Mouse (Mus musculus) Muller cell, postnatal 12 days (primary cell): ENCODE measurements around the gene Trim65.
"Not testable (repeated sequence)": the region's sequence is repeated elsewhere in the genome, so short reads cannot be mapped to it uniquely, and the experiment has no call there.

Experiments used
- DNase-seq: peaks from one replicate; pipeline ENCODE4 v3.0.0-alpha.2; 2015; ENCODE audit errors: inconsistent ontology term

Gene Trim65

DNA sequence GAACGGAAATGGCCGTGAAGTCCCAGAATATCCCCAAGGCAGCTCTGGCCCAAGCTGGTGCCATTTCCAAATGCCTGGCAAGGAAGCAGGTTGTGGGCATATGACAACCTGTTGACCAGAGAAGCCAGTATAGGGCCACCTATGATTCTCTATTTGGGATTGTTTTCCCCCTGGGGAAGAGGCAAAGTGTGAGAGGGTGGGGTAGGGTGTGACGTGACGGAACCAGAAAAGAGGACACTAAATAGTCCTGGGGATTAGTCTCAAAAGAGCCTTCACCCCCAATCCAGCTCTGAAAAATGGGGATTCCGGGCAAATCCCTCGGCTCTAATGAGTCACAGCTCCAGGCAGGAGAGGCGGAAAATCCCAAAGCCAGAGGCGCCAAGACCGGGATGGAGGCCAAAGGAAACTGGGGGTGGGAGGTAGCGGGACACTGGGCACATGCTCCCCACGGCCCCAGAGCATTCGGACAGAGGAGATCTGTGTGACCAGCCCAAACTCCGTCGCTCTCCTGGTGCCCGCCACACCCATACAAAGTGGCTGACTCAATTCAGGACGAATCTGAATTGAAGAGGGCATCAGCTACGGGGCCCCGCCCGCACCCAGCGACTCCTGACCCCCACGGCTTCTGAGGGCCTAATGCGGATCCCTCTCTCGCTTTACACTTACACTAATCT is 22.3 kb downstream of the Trim65 start:
- DNase-seq = peak; percentile 93

DNA sequence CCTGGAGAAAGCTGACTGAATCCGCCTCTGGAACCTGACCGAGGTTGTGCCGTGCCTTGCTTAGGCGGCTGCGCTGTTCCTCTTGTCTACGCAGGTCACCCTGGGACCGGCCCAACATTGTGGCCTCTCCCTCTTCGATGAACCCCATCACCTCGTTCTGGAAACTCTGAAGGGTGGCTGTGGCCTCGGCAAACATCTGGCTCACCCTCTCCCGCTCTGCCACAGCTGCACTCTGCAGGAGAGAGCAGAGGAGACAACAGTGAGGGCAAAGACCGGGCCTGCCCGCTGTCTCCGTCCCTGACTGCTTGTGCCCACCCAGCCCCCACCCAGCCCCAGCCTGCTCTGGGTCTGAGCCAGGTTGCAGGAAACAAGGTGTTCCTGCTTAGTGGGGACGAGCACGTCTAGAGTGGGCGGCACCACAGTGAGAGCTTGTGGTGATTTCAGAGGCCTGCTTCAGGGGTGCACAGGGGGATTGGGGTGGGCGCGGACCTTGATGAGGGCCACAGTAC is 23.1 kb downstream of the Trim65 start:
- DNase-seq = no peak

GRCm38 (mm10) chr11:116106963-116107776 is 23.8 kb downstream of the Trim65 start:
- DNase-seq = no peak

- DNase-seq = no peak
Measured at GRCm38 (mm10) chr11:116106154-116106962, 24.6 kb downstream of the Trim65 start.

- no peak for DNase-seq
Measured at GRCm38 (mm10) chr11:116105065-116105464, 25.9 kb downstream of the Trim65 start.

DNA sequence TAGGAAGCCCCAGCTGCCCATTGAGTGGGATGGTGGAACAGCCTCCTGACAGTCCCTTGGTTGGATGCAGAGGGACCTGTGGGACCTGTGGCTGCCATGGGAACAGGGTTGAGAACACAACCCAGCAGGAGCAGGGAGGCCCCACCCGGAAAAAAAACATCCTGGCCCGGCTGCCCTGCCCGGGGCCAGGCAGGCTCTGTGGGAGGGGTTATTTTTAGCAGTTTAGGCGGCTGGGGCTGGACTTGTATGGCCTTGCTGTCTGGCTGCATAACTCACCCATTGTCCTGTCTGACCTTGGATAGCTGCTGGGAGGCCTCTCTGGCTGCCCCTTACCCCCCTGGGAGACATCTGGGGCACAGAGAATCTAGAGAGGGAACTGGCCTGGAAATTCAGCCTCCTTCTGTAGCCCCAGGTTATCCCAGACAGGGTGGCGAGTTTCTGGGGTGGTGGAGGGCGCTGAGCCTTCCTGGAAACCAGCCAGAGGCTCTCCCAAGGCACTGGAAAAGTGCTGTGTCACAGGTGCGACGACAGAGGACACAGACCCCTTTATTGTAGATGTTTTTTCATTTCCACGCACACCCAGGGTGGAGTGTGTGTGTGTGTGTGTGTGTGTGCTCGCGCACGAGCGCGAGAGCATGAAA is 26.8 kb downstream of the Trim65 start:
- DNase-seq = peak; percentile 86

DNA sequence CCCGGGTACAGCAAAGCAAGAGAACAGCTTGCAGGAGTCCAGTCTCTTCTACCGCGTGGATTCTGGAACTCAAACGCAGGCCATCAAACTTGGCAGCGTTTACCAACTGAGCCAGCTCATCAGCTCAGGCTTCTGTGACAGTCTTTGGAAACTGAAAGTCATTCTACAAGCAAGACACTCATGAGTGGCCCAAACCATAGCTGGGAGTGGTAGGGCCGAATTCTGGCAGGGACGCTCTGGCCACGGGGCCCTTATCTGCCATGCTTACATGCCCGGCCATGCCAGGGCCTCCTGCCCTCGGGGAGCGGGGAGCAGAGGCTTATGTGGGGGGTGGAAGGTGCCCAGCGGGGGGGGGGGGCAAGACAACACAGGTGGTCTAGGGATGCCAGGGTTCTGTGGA is 27.4 kb downstream of the Trim65 start:
- DNase-seq = peak; percentile 48

GRCm38 (mm10) chr11:116102472-116102871 is 28.5 kb downstream of the Trim65 start:
- no peak for DNase-seq

DNA sequence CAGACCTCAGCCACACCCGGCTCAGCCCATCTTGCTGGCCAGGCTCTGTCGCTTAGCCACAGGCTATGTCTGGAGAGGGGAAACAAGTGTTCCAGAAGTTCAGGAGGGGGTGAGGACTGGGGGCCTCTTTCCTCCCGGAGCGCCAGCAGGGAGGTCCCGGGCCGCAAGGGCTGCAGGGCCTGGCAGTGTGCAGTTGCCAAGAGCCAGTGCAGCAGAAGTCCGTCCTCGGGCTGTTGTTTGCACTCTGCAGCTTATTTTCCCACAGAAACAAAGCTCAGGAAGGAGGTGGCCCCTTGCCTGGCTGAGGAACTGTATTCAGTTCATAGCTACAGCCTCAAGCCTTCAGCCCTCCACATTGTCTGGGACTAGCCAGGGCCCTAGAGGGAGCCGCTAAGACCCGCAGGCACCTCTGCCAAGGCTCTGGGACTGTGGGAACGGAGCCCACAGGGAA is 29.0 kb downstream of the Trim65 start:
- peak; percentile 28 for DNase-seq

GRCm38 (mm10) chr11:116100839-116101238 is 30.1 kb downstream of the Trim65 start:
- no peak for DNase-seq

- DNase-seq = no peak
Measured at GRCm38 (mm10) chr11:116100385-116100784, 30.5 kb downstream of the Trim65 start.

DNA sequence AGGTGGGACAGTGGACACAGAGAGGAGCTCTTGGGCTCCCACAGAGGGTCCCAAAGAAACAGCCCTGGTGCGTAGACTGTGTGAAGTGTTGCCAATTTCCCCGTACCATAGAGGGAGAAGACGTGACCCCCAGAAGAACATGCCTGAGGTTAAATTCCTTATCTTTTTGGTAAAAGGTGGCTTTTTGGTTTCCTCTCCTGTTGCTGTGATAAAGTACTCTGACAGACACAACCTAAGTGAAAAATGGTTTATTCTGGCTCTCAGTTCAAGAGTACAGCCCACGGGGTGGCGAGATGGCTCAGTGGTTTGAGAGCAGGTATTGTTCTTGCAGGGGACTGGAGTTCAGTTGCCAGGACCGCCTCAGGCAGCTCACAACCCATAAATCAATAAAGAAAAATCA is 31.5 kb downstream of the Trim65 start:
- no peak for DNase-seq

GRCm38 (mm10) chr11:116098711-116099460 is 32.0 kb downstream of the Trim65 start:
- no peak for DNase-seq

GRCm38 (mm10) chr11:116096213-116097108 is 34.5 kb downstream of the Trim65 start:
- no peak for DNase-seq

DNA sequence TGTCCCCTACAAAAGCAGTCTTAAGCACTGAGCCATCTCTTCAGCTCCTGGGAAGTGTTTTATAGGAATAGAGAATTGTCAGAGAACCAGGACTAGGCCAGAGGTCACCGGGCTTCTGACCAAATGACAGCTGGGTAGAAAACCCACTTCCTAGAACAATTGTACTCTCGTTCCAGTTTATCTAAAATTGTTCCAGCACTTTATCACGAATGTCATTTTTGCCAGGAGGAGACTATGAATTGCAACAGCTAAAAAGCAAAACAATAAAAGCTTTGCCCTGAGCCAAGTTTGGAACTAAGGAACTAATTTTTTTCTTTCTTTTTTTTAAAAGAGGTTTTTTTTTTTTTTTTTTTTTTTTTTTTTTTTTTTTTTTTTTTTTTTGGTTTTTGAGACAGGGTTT is 35.4 kb downstream of the Trim65 start:
- DNase-seq = no peak

DNA sequence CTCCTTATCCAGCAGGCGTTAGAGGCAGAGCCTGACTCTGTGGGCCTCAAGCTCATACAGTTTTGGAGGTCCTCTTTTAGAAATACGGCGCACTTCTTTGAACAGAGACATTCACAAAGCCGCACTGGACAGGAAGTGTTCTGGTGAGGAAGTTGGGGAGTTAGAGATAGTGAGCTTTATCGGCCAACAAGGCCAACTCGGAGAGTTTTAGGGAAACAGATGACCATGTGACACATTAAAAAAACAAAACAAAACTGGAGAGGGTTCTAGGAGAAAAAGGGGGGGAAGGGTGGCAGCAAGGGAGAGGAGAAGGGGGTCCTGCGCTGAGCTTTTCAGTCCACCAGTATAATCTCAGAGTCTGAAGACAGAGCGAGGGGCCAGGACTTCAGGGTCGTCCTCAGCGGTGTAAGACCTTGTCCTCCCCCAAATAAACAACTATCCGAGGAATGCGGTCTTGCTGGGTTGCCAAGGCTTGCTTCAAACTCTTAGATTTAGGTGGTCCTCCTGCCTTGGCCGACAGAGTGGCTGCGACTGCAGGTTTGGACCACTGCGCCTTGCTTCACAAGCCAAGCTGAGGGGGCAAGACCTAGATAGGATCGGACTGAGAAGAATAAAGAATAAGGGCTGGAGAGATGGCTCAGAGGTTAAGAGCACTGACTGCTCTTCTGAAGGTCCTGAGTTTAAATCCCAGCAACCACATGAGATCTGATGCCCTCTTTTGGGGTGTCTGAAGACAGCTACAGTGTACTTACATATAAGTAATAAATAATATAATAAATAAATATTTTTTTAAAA is 37.0 kb downstream of the Trim65 start:
- no peak for DNase-seq

DNA sequence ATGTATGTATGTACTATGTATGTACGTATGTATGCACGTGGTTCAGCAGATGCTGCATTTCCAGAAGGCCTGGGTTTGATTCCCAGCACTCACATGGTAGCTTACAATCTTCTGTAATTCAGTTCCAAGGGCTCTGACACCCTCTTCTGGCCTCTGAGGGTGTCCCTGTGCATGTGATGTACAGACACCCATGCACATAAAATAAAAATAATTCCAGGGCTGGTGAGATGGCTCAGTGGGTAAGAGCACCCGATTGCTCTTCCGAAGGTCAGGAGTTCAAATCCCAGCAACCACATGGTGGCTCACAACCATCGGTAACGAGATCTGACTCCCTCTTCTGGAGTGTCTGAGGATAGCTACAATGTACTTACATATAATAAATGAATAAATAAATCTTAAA is 38.0 kb downstream of the Trim65 start:
- DNase-seq = not testable (repeated sequence)

- DNase-seq = no peak
Measured at GRCm38 (mm10) chr11:116091591-116091990, 39.3 kb downstream of the Trim65 start.

DNA sequence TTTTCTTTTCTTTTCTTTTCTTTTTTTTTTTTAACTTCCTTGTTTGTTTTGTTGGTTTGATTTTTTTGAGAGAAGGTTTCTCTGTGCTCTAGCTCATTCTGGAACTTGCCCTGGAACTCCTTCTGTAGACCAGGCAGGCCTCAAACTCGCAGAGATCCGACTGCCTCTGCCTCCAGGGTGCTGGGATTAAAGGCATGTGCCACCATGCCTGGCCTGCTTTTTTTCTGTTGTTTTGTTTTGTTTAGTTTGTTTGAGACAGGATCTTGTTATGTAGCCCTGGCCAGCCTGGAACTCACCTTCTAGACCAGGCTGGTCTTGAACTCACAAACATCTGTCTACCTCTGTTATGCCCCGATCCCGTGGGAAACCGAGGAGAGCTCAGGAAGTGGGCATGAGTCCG is 41.4 kb downstream of the Trim65 start:
- no peak for DNase-seq
